Mouse (Mus musculus) spleen, postnatal 10 days (tissue): ENCODE measurements around the gene Car5b.

ENCODE experiments used
- DNase-seq, 2 experiments: peaks; one replicate each; pipeline ENCODE4 v3.0.0; 2021 to 2022; ENCODE audit warnings: low spot score in 2 of 2

Gene Car5b

DNA sequence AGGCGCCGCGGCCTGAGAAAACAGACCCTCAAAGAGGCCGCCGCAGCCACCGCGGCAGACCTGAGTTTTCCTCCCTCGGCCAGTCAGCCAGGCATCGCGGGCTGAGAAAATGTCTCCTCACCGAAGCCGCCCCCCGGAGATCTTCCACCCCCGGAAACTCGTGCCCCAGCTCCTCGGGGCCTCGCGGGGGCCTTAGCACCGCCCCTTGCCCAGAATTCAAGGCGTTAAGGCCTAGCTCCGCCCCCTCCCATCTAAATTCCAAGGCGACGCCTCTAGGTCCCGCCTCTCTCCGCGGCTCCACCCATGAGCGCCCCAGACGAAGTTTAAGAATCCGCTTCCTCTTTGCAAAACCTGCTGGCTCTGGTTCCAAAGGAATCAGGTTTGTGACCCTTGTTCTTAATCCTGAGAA, 69.3 kb downstream of the Car5b start, which contains the start of gene Zrsr2:
Gene Zrsr2, minus strand, starts transcription at position 195 of the 409 bp plus-strand sequence.
- peak; percentile 52 to 91 for DNase-seq

DNA sequence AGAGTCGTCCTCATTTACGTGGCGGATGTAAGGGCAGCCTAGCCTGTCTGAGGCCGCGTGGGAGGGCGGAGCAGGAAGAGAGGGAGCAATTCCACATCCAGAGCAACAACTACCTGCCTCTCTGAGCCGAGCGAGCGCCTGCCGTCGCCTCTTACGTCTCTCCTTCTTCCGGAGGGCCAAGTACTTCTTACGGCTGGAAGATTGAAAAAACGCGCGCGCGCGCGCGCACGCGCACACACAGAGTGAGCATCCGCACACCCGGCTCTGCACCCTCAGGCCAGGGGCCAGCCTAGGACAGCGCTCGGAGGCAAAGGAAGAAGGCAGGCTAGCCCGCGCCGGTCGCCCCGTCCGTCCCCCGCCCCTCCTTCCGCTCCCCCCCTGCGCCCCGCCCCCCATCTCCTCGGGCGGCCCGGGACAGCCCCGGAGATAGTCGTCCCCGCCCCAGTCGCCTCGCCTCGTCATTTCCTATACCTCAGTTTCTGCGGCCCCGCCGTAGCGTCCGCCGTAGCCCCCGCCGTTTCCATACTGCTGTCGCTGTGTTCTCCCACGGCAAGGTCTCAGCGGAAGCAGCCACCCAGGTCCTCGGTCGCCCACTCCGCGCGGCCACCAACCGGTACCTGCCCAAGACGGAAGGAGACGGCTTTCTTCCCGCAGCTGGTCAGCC, 69.9 kb downstream of the Car5b start:
- DNase-seq: peak; percentile 44 to 81

DNA sequence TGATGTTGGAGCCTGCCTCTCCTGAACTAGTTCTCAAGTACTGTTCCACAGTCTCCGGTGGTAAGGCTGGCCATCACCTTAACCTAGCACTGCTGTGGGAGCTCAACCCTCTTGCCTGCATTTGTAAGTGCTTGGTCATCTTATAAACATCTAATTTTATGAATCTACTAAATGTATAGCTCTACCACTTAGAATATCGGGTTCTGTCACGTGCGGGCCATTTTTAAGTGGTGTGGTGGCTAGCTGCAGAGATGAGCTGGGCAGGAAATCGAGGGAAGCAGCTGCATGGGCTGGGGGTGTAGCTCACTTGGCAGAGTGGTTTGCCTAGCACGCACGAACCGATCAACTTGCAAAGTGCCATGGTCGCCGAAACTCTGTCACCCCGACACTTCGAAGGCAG, 70.4 kb downstream of the Car5b start:
- DNase-seq: no peak

DNA sequence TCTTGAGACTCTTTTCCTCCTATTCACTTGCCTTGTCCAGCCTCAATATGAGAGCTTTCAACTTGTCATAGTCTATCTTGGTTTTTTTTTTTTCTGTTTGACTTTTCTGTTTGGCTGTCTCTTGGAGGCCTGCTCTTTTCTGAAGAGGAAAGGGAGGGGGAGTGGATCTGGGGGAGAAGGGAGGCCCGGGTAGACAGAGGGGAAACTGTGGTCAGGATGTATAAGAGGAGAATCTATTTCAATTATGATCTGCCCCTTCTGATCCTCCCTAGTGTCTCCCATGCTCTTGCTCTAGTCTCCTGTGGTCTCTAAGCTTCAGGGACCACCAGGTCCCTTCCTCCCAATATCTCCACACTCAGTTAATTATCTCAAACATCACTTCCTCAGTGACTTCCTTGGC, 76.2 kb downstream of the Car5b start:
- DNase-seq: no peak

- DNase-seq: no peak
Observed at GRCm38 (mm10) chrX:163944381-163944780, 83.4 kb downstream of the Car5b start.

GRCm38 (mm10) chrX:163938587-163938986, 89.2 kb downstream of the Car5b start:
- DNase-seq: no peak

DNA sequence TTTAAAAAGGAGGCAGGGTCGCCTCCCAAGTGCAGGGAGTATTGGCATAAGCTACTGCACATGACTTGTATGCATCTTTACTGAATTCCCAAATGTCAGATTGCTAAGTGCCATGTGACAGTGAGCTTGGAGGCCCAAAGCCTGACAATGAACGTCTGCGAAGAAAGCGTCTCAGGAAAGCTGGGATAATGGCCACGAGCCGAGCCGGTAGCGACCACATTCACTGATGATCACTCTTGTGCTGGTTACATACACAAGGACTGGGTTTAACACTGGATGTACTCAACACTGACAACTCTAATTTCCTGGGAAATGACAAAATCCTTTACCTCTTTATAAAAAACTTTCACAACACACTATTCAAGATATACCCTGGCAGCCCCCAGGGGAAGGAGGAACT, 93.1 kb downstream of the Car5b start:
- no peak for DNase-seq

- no peak for DNase-seq
Observed at GRCm38 (mm10) chrX:163929550-163929949, 98.2 kb downstream of the Car5b start.
